Mouse (Mus musculus): ENCODE results near the gene Izumo1r.

- no peak for TF ChIP-seq ZC3H11A (IDR thresholded peaks at IDR 0.05; ENCODE audit: low read depth, low read length)
- TF ChIP-seq POLR2A (IDR thresholded peaks at IDR 0.05; ENCODE audit: low read depth, low read length) = no peak
- TF ChIP-seq CTCF (conservative IDR thresholded peaks at IDR 0.05 in 1 of 2, IDR thresholded peaks at IDR 0.05 in 1 of 2; ENCODE audit: low read depth in 2 of 2, low read length in 2 of 2) = no peak
- no peak for TF ChIP-seq TCF12 (IDR thresholded peaks at IDR 0.05; ENCODE audit: low read depth, low read length)
- no peak for TF ChIP-seq MAX (IDR thresholded peaks at IDR 0.05; ENCODE audit: low read length)
- TF ChIP-seq SMC3 (IDR thresholded peaks at IDR 0.05; ENCODE audit: low read depth, low read length) = no peak
These were observed 2.0 kb downstream of the Izumo1r start for GRCm38 (mm10) chr9:14901757-14902156.
